Mouse (Mus musculus): Measurements from ENCODE around the gene 4430402I18Rik.

- TF ChIP-seq TAL1 (IDR thresholded peaks at IDR 0.05; ENCODE audit: low read length) (no peak), GATA1 (IDR thresholded peaks at IDR 0.05; ENCODE audit: low read length) (no peak)
Measured at GRCm38 (mm10) chr19:28929034-28929433, 38.6 kb downstream of the 4430402I18Rik start.

Data from erythroblast, embryonic 14.5 days (primary cell).